Mouse (Mus musculus) neutrophil, adult 5-6 weeks (primary cell): ENCODE results near the gene Rbms1. TPM values are rescaled to one million over a fixed set of nuclear protein-coding genes. Genes with fewer than 3 reads are reported as not detected.

ENCODE experiments used
- ATAC-seq: fragments of 151-379, 151-347 bp; 2 replicates; pipeline ENCODE4 v1.8.0; 2017; ENCODE audit warnings: mild to moderate bottlenecking, moderate TSS enrichment; ENCODE audit not compliant: insufficient number of reproducible peaks, poor library complexity, low FRiP score, severe bottlenecking; ENCODE audit errors: extremely low read depth
- total RNA-seq: library from RNA; stranded (forward); fragments of 200-1000 nt; gene quantifications from 2 replicates; pipeline ENCODE4 v1.2.3, GENCODE M21; 2017

Rbms1 gene
- total RNA-seq, 1 experiment from 2014 or later, result 137 TPM

- no peak for ATAC-seq
These were observed 81.4 kb downstream of the Rbms1 start for GRCm38 (mm10) chr2:60881571-60882041.

GRCm38 (mm10) chr2:60880789-60881570, 82.0 kb downstream of the Rbms1 start:
- peak; percentile 51 for ATAC-seq

- no peak for ATAC-seq
These were observed 82.8 kb downstream of the Rbms1 start for GRCm38 (mm10) chr2:60879966-60880788.

DNA sequence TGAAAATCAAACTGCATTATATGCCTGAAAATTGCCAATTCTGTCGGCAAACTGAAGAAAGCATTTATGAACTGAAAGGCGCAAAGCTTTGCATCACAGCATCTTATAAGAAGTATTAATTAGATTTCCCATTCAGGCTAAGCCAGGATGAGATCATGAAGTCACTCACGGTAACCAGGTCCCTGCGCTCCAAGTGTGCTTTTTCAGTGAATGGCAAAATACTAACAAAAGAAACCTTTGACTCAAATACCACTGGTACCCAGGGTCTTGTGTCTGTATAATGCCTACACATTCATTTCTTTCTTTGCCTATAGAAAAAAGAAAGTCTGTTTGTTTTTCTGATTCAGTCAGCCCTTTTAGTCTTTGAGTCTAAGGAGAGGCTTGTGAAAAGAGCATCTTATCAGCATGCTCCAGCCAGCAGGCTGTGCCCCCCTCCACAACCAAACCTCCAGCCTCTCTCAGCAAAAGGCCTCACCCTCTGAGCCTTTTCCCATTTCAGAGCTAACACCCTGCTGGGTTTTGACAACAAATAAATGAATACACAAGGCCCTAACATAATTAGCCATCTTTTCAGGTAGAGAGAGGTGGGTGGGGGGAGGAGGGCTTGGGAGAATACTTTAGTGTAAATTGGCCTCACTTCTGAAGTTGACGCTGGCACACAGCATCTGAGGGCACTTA, 83.7 kb downstream of the Rbms1 start:
- ATAC-seq, result no peak

DNA sequence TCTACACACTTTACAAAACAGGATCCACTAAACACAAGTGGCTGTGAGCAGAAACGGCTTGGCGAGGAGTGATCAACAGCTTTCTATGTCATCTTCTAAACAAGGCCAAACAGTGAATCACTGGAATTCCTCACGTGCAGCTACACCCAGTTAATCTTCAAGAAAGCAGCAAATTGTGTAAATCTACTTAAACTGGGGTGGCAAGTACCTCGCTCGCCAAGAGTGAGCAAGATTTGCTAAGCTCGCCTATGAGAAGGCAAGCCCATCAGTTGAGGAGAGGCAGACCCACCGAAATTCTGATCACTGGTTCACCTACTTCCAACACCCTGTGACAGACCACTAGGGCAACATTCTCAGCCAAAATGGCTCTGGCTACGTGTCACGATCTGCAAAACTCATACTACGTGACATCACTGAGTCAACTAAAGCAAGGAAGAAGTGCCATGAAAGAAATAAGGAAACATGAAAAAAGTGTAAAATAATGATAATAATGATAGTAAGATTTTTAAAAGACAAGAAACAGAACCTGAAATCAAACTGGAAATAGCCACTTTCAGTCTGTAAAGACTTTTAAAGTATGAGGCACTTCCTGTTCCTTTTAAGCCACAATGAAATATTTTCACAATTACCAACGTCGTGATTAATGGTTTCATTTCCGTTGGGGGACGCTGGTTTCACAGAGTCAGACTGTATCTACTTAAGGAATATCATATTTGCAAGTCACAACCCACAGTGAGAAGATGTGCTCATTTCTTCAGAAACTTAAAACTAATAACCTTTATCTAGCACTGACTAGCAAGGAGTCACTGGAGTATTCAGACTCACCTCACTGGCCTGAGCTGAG, 85.2 kb downstream of the Rbms1 start:
- ATAC-seq, result peak; percentile 32; the same call in 1 of the 2 replicates

- ATAC-seq, result no peak
These were observed 86.1 kb downstream of the Rbms1 start for GRCm38 (mm10) chr2:60876891-60877290.

DNA sequence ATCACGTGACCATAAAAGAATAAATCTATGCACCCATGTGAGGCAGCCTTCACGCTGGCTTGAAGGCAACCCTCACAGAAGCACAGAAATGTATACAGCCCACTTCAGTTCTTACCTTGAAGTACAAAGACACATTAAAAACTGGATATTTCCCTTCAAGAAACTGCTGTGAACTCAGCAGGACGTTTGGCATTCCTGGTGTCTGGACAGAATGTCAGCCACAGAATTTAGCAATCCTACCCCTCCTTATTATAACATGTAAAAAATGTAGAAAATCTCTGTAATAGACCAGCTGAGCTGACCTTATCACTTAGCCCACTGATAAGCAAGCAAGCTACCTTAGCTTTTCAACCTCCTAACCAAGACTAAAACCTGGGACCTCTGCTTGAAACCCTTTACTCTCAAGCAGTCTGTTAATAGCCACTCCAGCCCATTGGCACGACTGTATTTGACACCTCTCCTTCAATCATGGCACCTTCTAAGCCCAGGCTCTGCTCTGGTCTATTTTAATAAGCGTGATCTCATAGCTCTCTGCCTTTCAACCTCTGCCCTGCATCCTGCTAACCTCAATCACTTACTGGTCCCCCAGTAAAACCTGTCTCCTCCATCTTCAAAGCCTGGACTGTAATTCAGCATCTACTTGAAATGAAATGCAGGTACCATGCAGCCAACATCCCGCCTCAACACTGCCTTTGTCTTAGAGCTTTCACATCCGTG, 90.7 kb downstream of the Rbms1 start:
- no peak for ATAC-seq

DNA sequence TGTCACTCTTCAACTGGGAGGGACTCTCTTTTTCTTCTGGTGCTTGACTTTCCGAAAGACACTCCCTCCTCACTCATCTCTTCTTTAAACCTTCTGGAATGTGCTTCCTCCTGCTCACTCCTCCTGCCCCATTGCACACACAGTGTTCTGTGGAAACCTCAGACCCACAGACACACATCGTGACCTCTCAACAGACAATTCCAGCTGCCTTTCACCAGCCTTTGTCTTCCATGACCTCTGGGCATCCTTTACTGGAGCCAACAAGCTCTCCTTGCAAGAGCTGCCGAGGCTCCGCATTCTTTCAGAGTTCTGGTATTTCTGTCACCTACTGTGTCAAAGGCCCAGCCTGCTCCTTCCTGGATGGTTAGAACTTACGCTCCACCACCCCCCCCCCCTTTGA, 92.0 kb downstream of the Rbms1 start:
- ATAC-seq, result no peak

DNA sequence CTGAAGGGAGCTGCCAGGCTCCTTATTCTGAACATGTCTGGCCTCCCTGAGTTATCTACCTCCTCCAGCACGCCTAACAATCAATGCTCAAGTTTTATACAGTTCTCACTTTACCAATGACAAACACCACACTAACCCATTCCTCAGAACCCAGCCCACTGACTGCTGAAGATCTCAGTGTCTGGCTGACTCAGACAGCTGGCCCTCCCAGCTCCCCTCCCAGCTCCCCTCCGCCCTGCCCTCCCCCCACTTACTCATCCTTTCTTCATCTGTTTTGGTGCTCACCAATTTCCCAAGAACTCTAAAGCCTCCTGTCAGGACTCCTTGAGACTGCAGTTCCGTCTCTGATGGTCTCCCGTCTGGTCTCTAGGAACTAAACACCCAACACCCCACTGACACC, 92.5 kb downstream of the Rbms1 start:
- ATAC-seq, result no peak

GRCm38 (mm10) chr2:60869001-60869743, 93.8 kb downstream of the Rbms1 start:
- ATAC-seq, result no peak

DNA sequence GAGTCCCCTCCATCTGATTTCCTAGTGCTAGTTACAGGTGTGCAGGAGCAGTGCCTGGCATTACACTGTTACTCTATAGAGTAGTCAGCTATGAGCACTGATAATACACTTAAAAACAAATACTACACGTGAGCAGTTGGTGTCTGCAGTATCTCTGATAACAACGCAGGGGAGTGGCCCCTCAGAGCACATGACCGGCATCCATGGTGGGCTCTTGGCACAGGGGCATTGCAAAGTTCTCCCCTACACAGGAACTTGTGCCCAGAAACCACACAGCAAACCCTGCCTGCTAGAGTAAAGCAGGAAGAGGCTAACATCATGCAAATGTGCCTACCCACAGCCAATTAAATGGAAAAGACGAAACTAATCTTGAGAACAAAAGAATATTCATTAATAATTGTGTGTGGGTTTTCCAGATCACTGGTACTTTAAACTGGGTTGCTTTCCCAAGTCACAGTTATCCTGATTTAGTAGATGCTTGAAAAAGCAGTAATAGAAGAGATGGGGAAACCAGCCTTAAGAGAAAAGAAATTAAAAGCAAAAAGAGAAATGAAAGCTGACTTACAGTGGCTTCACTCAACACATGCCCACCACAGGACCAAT, 94.8 kb downstream of the Rbms1 start:
- peak; percentile 55 for ATAC-seq

- no peak for ATAC-seq
These were observed 95.7 kb downstream of the Rbms1 start for GRCm38 (mm10) chr2:60867304-60867703.

DNA sequence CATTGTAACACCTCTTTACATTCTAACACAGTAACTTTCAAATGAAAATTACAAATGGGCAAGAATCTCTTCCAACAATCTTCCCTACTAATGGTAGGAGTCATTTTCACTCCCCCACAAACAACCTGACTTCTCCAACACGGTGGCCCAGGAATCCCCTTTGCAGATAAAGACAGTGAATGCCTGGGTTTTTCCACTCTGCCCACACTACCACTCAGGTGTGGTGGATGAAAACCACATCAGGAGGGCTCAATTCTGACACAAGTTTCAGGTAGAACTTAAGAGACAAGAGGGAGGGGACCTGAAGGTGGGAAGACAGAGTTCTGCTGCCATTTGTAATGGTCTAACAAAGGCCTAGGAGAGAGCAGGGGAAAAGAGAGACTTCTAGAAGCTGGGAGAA, 97.1 kb downstream of the Rbms1 start:
- no peak for ATAC-seq

- no peak for ATAC-seq
These were observed 98.0 kb downstream of the Rbms1 start for GRCm38 (mm10) chr2:60864977-60865376.

GRCm38 (mm10) chr2:60864256-60864795, 98.7 kb downstream of the Rbms1 start:
- no peak for ATAC-seq

DNA sequence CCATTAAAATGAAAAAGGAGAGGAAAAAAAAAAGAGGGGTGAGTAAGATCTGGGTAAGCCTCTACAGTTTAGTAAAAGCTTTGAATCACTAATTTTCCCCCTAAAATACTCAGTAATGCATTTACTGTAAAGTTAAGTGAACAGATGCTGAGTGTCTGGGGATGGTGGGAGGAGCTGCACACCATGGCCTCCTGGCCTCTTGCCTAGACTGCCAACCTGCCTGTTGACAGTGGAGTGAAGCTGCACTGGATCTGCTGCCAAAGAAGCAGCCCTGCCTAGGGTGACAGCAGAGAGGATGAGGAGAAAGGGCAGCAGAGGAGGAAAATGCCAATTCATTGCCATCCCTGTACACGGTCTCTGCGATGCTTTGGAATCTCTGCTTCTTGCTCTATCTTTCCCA, 99.2 kb downstream of the Rbms1 start:
- no peak for ATAC-seq
